ENCODE assay signal across 7 mouse cellular contexts in the genomic region with DNA sequence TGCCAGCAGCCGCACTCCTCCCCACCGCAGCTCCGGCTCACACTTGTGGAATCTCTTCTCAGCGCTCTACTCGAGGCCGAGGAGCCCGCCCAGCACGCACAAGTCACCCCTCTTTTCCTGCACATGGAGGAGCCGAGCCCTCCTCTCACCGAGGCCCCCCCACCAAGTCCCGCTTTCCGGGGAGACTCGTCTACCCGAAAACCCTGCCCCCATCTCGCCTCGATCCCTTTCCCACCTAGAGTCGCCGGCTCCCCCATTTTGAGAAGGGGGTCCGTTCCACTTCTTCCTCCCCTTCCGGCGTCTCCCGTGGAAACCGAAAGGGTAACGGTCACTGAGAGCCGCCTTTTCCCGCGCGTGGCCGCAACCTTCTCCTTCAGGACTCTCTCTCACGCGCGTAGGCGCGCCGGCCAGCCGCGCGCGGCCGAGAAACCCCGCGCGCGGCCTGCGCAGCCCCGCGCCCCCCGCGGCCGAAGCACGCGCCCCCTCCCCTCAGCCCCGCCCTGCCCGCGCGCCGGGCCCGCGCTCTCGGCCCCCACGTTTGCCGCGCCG. TPM values are rescaled to one million over a fixed set of nuclear protein-coding genes. Genes with fewer than 3 reads are reported as not detected.
DNase-seq lines count a peak whose midpoint lies in the region; ATAC-seq and TF ChIP-seq lines count a peak whose summit lies in the region.

No protein-coding gene starts in this region.

- no peaks in the 10 kb centered on the region for H3K27me3 ChIP-seq in forebrain, embryonic 10.5 days (ENCODE audit: poor library complexity, severe bottlenecking)
- H3K27me3 ChIP-seq in intestine, postnatal 0 days (replicated peaks; ENCODE audit: control insufficient read depth, insufficient read depth, low read length), result no peaks in the 10 kb centered on the region
- no peaks in the 10 kb centered on the region for H3K27me3 ChIP-seq in spleen, adult 2 months (ENCODE audit: control insufficient read depth, insufficient read depth, low read length)

- TF ChIP-seq POLR2A in spleen, adult 2 months (IDR thresholded peaks at IDR 0.05; ENCODE audit: low read depth, low read length), result no peak

- H3K4me1 ChIP-seq in forebrain, embryonic 10.5 days, result peaks cover 5% of the 10 kb centered on the region
- H3K4me1 ChIP-seq in intestine, postnatal 0 days (replicated peaks; ENCODE audit: control insufficient read depth, insufficient read depth, low read length), result no peaks in the 10 kb centered on the region
- peaks cover 2% of the 10 kb centered on the region for H3K4me1 ChIP-seq in spleen, adult 2 months (ENCODE audit: control insufficient read depth, insufficient read depth, insufficient read length)

- H3K27ac ChIP-seq in forebrain, embryonic 10.5 days, result peak overlapping the region; percentile 94
- peak overlapping the region; percentile 81 for H3K27ac ChIP-seq in intestine, postnatal 0 days (ENCODE audit: low read depth, low read length)
- peak overlapping the region; percentile 83 for H3K27ac ChIP-seq in spleen, adult 2 months (ENCODE audit: insufficient read depth, low read length)

- TF ChIP-seq CTCF in intestine, postnatal 0 days (IDR thresholded peaks at IDR 0.05; ENCODE audit: low read depth), result no peak
- no peak for TF ChIP-seq CTCF in spleen, adult 2 months (IDR thresholded peaks at IDR 0.05; ENCODE audit: extremely low read depth, insufficient read depth, insufficient read length, insufficient replicate concordance)

- H3K4me3 ChIP-seq in forebrain, embryonic 10.5 days, result peak overlapping the region; percentile 64
- peak overlapping the region; percentile 59 for H3K4me3 ChIP-seq in intestine, postnatal 0 days (ENCODE audit: low read depth, low read length)
- peak overlapping the region; percentile 76 for H3K4me3 ChIP-seq in spleen, adult 2 months (ENCODE audit: extremely low read depth, insufficient read depth, insufficient read length)

- ATAC-seq in intestine, postnatal 0 days, result peak; percentile 41

- H3K4me2 ChIP-seq in intestine, postnatal 0 days (replicated peaks; ENCODE audit: low read depth), result peak overlapping the region; percentile 62

- peak; percentile 3 for DNase-seq in right cerebral cortex, adult 18-20 months
- no peak for DNase-seq in right cerebral cortex, postnatal 36 days (ENCODE audit: low spot score in 2 of 2)
- DNase-seq in adrenal gland, postnatal 36 days, result peak; percentile 36 to 42
- peak; percentile 36 for DNase-seq in forebrain, embryonic 10.5 days (ENCODE audit: extremely low spot score, low spot score)
- DNase-seq in lung, postnatal 14 days, result peak; percentile 16
- DNase-seq in spleen, adult 2 months (ENCODE audit: low read depth in 1 of 2, low spot score in 2 of 2), result peak in 1 of 2 experiments; percentile 9

- 28% methylated on average over 61 of the region's 64 CpGs for WGBS in forebrain, embryonic 10.5 days
- WGBS in intestine, postnatal 0 days, result 20% methylated on average over 53 of the region's 64 CpGs
- 41% methylated on average over 64 of the region's 64 CpGs for WGBS in spleen, adult 2 months

- no peaks in the 10 kb centered on the region; the same call in 1 of the 2 replicates for H3K9me3 ChIP-seq in forebrain, embryonic 10.5 days
- H3K9me3 ChIP-seq in intestine, postnatal 0 days (ENCODE audit: control insufficient read depth), result no peaks in the 10 kb centered on the region

- peak overlapping the region; percentile 72 for H3K9ac ChIP-seq in intestine, postnatal 0 days (ENCODE audit: low read depth, low read length)

- peaks cover 37% of the 10 kb centered on the region for H3K36me3 ChIP-seq in forebrain, embryonic 10.5 days (replicated peaks)
- H3K36me3 ChIP-seq in intestine, postnatal 0 days (ENCODE audit: control insufficient read depth, insufficient read depth), result peaks cover 6% of the 10 kb centered on the region; the same call in 1 of the 2 replicates
- peaks cover 1% of the 10 kb centered on the region; the same call in 1 of the 2 replicates for H3K36me3 ChIP-seq in spleen, adult 2 months (ENCODE audit: control insufficient read depth, insufficient read depth, low read length)

RNA-seq across cellular contexts. Expression of gene Suv39h1, which starts 0.6 kb away (rescaled TPM):
- 10 to 100 TPM; 11.0 to 15.1 TPM for total RNA-seq in adrenal gland, postnatal 36 days (2021)
- polyA plus RNA-seq in forebrain, embryonic 10.5 days (2016; fragmentation: Nextera tagmentation; extraction: Ambion mirVana), result 106 and 109 TPM in 2 replicates
- polyA plus RNA-seq in intestine, postnatal 0 days (2015; fragmentation: Nextera tagmentation; extraction: Ambion mirVana), result 15.5 and 16.5 TPM in 2 replicates
- 14.1 and 17.4 TPM in 2 replicates for polyA plus RNA-seq in spleen, adult 2 months (2012; rRNA removed)

RNA-seq across cellular contexts. Expression of gene Was, which starts 16.3 kb away (rescaled TPM):
- total RNA-seq in adrenal gland, postnatal 36 days (2021), result 1 to 10 TPM; 1.7 to 2.3 TPM
- 0.14 and 0.17 TPM in 2 replicates for polyA plus RNA-seq in forebrain, embryonic 10.5 days (2016; fragmentation: Nextera tagmentation; extraction: Ambion mirVana)
- polyA plus RNA-seq in intestine, postnatal 0 days (2015; fragmentation: Nextera tagmentation; extraction: Ambion mirVana), result 0.34 and 0.48 TPM in 2 replicates
- 52.2 and 65.4 TPM in 2 replicates for polyA plus RNA-seq in spleen, adult 2 months (2012; rRNA removed)

RNA-seq across cellular contexts. Expression of gene Glod5, which starts 55.7 kb away (rescaled TPM):
- total RNA-seq in adrenal gland, postnatal 36 days (2021), result not detected
- not detected in 2 replicates for polyA plus RNA-seq in forebrain, embryonic 10.5 days (2016; fragmentation: Nextera tagmentation; extraction: Ambion mirVana)
- 39.5 and 41.4 TPM in 2 replicates for polyA plus RNA-seq in intestine, postnatal 0 days (2015; fragmentation: Nextera tagmentation; extraction: Ambion mirVana)
- not detected in 2 replicates for polyA plus RNA-seq in spleen, adult 2 months (2012; rRNA removed)

RNA-seq across cellular contexts. Expression of gene Wdr13, which starts 58.7 kb away (rescaled TPM):
- total RNA-seq in adrenal gland, postnatal 36 days (2021), result 10 to 100 TPM; 63.2 to 64.0 TPM
- 23.7 and 24.4 TPM in 2 replicates for polyA plus RNA-seq in forebrain, embryonic 10.5 days (2016; fragmentation: Nextera tagmentation; extraction: Ambion mirVana)
- polyA plus RNA-seq in intestine, postnatal 0 days (2015; fragmentation: Nextera tagmentation; extraction: Ambion mirVana), result 10.1 and 13.6 TPM in 2 replicates
- polyA plus RNA-seq in spleen, adult 2 months (2012; rRNA removed), result 64.1 and 85.8 TPM in 2 replicates

Comparison
In these comparisons a context has a peak if more than half of its experiments do, and no peak if none do; other contexts are left out.
1. DNase-seq: peak in right cerebral cortex, adult 18-20 months (single experiment), adrenal gland, postnatal 36 days (2 of 2), forebrain, embryonic 10.5 days (single experiment) and lung, postnatal 14 days (single experiment); none in right cerebral cortex, postnatal 36 days (0 of 2).
2. RNA of gene Was, which starts 16.3 kb away (polyA plus RNA-seq): 52.2 to 65.4 TPM in spleen, adult 2 months; 0.34 to 0.48 TPM in intestine, postnatal 0 days and 0.14 to 0.17 TPM in forebrain, embryonic 10.5 days; every median in the first group is over 10 times any median in the second.
3. RNA of gene Glod5, which starts 55.7 kb away (polyA plus RNA-seq): 39.5 to 41.4 TPM in intestine, postnatal 0 days; not detected in forebrain, embryonic 10.5 days and not detected in spleen, adult 2 months; every median in the first group is over 10 times any median in the second.
4. Peak in every context shown above with its lines, with median percentiles within 50 percentile points of each other: H3K27ac ChIP-seq and H3K4me3 ChIP-seq.